ENCODE assay signal across 14 mouse cellular contexts in the genomic region with DNA sequence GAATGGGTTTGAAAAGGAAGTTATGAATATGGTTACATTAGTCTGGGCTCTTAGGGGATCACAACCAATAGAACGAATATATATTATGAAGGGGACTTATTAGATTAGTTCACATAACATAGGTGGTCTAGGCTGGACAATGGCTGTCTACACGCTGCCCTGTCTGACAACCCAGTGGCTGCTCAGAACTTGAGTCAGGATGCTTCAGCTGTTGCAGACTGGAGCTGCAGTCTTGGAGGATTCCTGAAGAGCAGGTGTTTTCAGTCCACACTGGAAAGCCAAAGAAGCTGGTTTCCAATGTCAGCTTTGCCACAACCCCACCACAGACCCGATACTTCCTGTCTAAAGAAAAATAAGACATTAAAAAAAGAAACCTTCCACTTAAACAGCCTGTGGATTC.
"Had no signal": no experiment of that assay in that cellular context is flagged by ENCODE, and none has a peak within 500 bp of the region (broad histone marks: within the 10 kb centered on the region; RNA-seq: fewer than 3 reads in every experiment).

No protein-coding gene starts in this region.

- H3K4me1 ChIP-seq: midbrain, embryonic 15.5 days; neural tube, embryonic 12.5 days; stomach, embryonic 15.5 days had no signal

- H3K36me3 ChIP-seq: midbrain, embryonic 10.5 days; midbrain, embryonic 13.5 days; midbrain, embryonic 15.5 days; neural tube, embryonic 12.5 days; stomach, embryonic 15.5 days had no signal

- H3K4me3 ChIP-seq: midbrain, embryonic 10.5 days; midbrain, embryonic 13.5 days; midbrain, embryonic 15.5 days; neural tube, embryonic 12.5 days; stomach, embryonic 15.5 days had no signal

- H3K27me3 ChIP-seq: midbrain, embryonic 13.5 days; midbrain, embryonic 15.5 days; neural tube, embryonic 12.5 days; stomach, embryonic 15.5 days had no signal

- H3K27ac ChIP-seq: midbrain, embryonic 10.5 days; midbrain, embryonic 13.5 days; midbrain, embryonic 15.5 days; neural tube, embryonic 12.5 days; stomach, embryonic 15.5 days; stomach, postnatal 0 days had no signal

- H3K4me2 ChIP-seq: lung, embryonic 14.5 days; midbrain, embryonic 13.5 days; midbrain, embryonic 15.5 days; neural tube, embryonic 12.5 days; stomach, embryonic 15.5 days had no signal

- H3K9ac ChIP-seq: lung, embryonic 14.5 days; midbrain, embryonic 13.5 days; midbrain, embryonic 15.5 days; neural tube, embryonic 12.5 days; stomach, embryonic 15.5 days had no signal

- H3K9me3 ChIP-seq: midbrain, embryonic 10.5 days; midbrain, embryonic 13.5 days; midbrain, embryonic 15.5 days; neural tube, embryonic 12.5 days; stomach, embryonic 15.5 days had no signal

- DNase-seq: lung, adult 18-20 months; lung, embryonic 14.5 days; lung, postnatal 10 days; lung, postnatal 4 days; right cerebral cortex, postnatal 14 days; thymus, adult 2 months; thymus, postnatal 25 days; thymus, postnatal 4 days had no signal

- ATAC-seq: midbrain, embryonic 13.5 days; midbrain, embryonic 15.5 days had no signal
